Mouse (Mus musculus) heart, adult 18-20 months (tissue): ENCODE measurements around the gene Taf5l. TPM values are rescaled to one million over a fixed set of nuclear protein-coding genes. Genes with fewer than 3 reads are reported as not detected.
A peak's percentile ranks its signal among the peaks of the same experiment; 100 is the strongest.
"Not testable (repeated sequence)": the region's sequence is repeated elsewhere in the genome, so short reads cannot be mapped to it uniquely, and the experiment has no call there.

ENCODE experiments used
- DNase-seq, 2 experiments: peaks; one replicate each; pipeline ENCODE4 v3.0.0; 2021 to 2022; ENCODE audit warnings: mixed read lengths in 1 of 2
- long read RNA-seq, 2 experiments: library from polyadenylated mRNA; stranded (forward); transcript quantifications; one replicate each; pipeline ENCODE4 v2.0.0; 2021
- total RNA-seq, 2 experiments: library from RNA; stranded (reverse); gene quantifications; 2 replicates each; pipeline ENCODE4 v1.2.3; 2021

Gene Taf5l
- total RNA-seq, result 10 to 100 TPM; 12.1 to 13.5 TPM
- long read RNA-seq, experiment 1, transcript Taf5l-202 (5 exons, 2,973 nt), result major isoform, 21 of 26 reads
- long read RNA-seq, experiment 1, partial matches to known transcripts, result 0 of 26 reads
- long read RNA-seq, experiment 1, other reads (novel, unspliced or antisense), result 2 of 26 reads
- long read RNA-seq, experiment 2, transcript Taf5l-202 (5 exons, 2,973 nt), result major isoform, 6 of 9 reads
- long read RNA-seq, experiment 2, partial matches to known transcripts, result 2 of 9 reads
- long read RNA-seq, experiment 2, other reads (novel, unspliced or antisense), result 0 of 9 reads

GRCm38 (mm10) chr8:124021237-124022227, at the start of gene Taf5l, which contains the start of gene Urb2:
Taf5l (minus strand) TSS chr8:124021397.
Urb2 (plus strand) TSS chr8:124021508.
- DNase-seq, result peak; percentile 95

- peak; percentile 15 to 18 for DNase-seq
Measured at GRCm38 (mm10) chr8:124070363-124071324, 49.4 kb upstream of the Taf5l start.

GRCm38 (mm10) chr8:124067059-124067750, 46.0 kb upstream of the Taf5l start:
- no peak for DNase-seq

- peak; percentile 54 to 80 for DNase-seq
Measured at GRCm38 (mm10) chr8:124066325-124067058, 45.3 kb upstream of the Taf5l start.

GRCm38 (mm10) chr8:124056832-124057655, 35.8 kb upstream of the Taf5l start:
- no peak for DNase-seq

GRCm38 (mm10) chr8:124052568-124052967, 31.4 kb upstream of the Taf5l start:
- DNase-seq, result no peak

GRCm38 (mm10) chr8:124052110-124052509, 30.9 kb upstream of the Taf5l start:
- DNase-seq, result peak; percentile 45 to 87

GRCm38 (mm10) chr8:124045856-124046255, 24.7 kb upstream of the Taf5l start:
- peak in 1 of 2 experiments; percentile 46 for DNase-seq

GRCm38 (mm10) chr8:124044931-124045330, 23.7 kb upstream of the Taf5l start:
- DNase-seq, result no peak

- DNase-seq, result no peak
Measured at GRCm38 (mm10) chr8:124044421-124044820, 23.2 kb upstream of the Taf5l start.

GRCm38 (mm10) chr8:124042201-124042600, 21.0 kb upstream of the Taf5l start:
- no peak for DNase-seq

GRCm38 (mm10) chr8:124039351-124039750, 18.2 kb upstream of the Taf5l start:
- DNase-seq, result no peak

- no peak for DNase-seq
Measured at GRCm38 (mm10) chr8:124038121-124038520, 16.9 kb upstream of the Taf5l start.

- no peak for DNase-seq
Measured at GRCm38 (mm10) chr8:124033400-124033799, 12.2 kb upstream of the Taf5l start.

- no peak for DNase-seq
Measured at GRCm38 (mm10) chr8:124027831-124028230, 6.6 kb upstream of the Taf5l start.

GRCm38 (mm10) chr8:124026265-124026664, 5.1 kb upstream of the Taf5l start:
- not testable (repeated sequence) for DNase-seq

- DNase-seq, result peak in 1 of 2 experiments; percentile 66
Measured at GRCm38 (mm10) chr8:124020439-124021236, 559 bp downstream of the Taf5l start.

GRCm38 (mm10) chr8:124019782-124020181, 1.4 kb downstream of the Taf5l start:
- peak in 1 of 2 experiments; percentile 23 for DNase-seq
